Mouse (Mus musculus) brain, embryonic 18.5 days (tissue): ENCODE measurements around the gene Tcirg1.

ENCODE experiments used
- DNase-seq: peaks from one replicate; pipeline ENCODE4 v3.0.0-alpha.2; 2012; ENCODE audit warnings: low read depth, low spot score

Tcirg1 gene

GRCm38 (mm10) chr19:3927989-3928388, 21.1 kb upstream of the Tcirg1 start:
- DNase-seq: no peak

- DNase-seq: no peak
These were observed 19.8 kb upstream of the Tcirg1 start for GRCm38 (mm10) chr19:3926685-3927084.

GRCm38 (mm10) chr19:3926279-3926678, 19.3 kb upstream of the Tcirg1 start:
- DNase-seq: no peak

- DNase-seq: no peak
These were observed 18.9 kb upstream of the Tcirg1 start for GRCm38 (mm10) chr19:3925859-3926258.

- DNase-seq: no peak
These were observed 17.9 kb upstream of the Tcirg1 start for GRCm38 (mm10) chr19:3924868-3925267.

- DNase-seq: no peak
These were observed 17.3 kb upstream of the Tcirg1 start for GRCm38 (mm10) chr19:3924190-3924589.

GRCm38 (mm10) chr19:3923586-3923985, 16.7 kb upstream of the Tcirg1 start:
- no peak for DNase-seq

GRCm38 (mm10) chr19:3922661-3923371, 15.9 kb upstream of the Tcirg1 start:
- no peak for DNase-seq

GRCm38 (mm10) chr19:3919928-3920327, 13.0 kb upstream of the Tcirg1 start:
- no peak for DNase-seq

GRCm38 (mm10) chr19:3916727-3917126, 9.8 kb upstream of the Tcirg1 start:
- DNase-seq: no peak

GRCm38 (mm10) chr19:3914535-3914934, 7.6 kb upstream of the Tcirg1 start:
- DNase-seq: no peak

- no peak for DNase-seq
These were observed 6.8 kb upstream of the Tcirg1 start for GRCm38 (mm10) chr19:3913692-3914091.

- DNase-seq: peak; percentile 97
These were observed 5.6 kb upstream of the Tcirg1 start, which contains the start of gene Ndufs8 for GRCm38 (mm10) chr19:3912337-3913204. Gene Ndufs8, minus strand, starts transcription at chr19:3912774.

GRCm38 (mm10) chr19:3910206-3910605, 3.3 kb upstream of the Tcirg1 start:
- DNase-seq: no peak

- DNase-seq: no peak
These were observed 1.1 kb upstream of the Tcirg1 start for GRCm38 (mm10) chr19:3907876-3908660.

- no peak for DNase-seq
These were observed 607 bp downstream of the Tcirg1 start for GRCm38 (mm10) chr19:3906326-3906725.

GRCm38 (mm10) chr19:3905261-3905969, 1.5 kb downstream of the Tcirg1 start:
- no peak for DNase-seq

GRCm38 (mm10) chr19:3904363-3904675, 2.6 kb downstream of the Tcirg1 start:
- no peak for DNase-seq

- DNase-seq: no peak
These were observed 3.1 kb downstream of the Tcirg1 start for GRCm38 (mm10) chr19:3903648-3904362.

GRCm38 (mm10) chr19:3902966-3903365, 4.0 kb downstream of the Tcirg1 start:
- DNase-seq: no peak

GRCm38 (mm10) chr19:3899618-3900017, 7.3 kb downstream of the Tcirg1 start:
- no peak for DNase-seq
